Mouse (Mus musculus): ENCODE measurements around the gene Gm13757.
"Not testable (repeated sequence)": the region's sequence is repeated elsewhere in the genome, so short reads cannot be mapped to it uniquely, and the experiment has no call there.

Gene Gm13757

DNA sequence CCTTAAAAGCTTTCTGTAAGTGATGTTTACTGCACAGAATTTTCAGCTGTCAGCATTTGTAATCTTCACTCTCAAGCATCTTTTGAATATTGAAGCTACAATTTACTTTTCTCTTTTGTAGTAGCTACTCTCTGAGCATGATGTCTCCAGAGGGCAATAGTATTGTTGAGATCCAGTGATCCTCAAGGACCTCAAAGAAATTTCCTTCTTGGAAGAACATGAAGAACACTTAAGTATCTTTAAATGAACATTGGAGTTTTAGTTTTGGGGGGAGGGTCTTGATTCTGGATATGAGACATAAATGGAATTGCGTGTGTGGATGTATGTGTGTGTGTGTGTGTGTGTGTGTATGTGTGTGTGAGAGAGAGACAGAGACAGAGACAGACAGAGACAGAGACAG is at the start of gene Gm13757:
Gene Gm13757 (minus strand): TSS at position 101 of the 400 bp plus-strand sequence.
- no peak for DNase-seq (ENCODE audit: low read depth)

DNA sequence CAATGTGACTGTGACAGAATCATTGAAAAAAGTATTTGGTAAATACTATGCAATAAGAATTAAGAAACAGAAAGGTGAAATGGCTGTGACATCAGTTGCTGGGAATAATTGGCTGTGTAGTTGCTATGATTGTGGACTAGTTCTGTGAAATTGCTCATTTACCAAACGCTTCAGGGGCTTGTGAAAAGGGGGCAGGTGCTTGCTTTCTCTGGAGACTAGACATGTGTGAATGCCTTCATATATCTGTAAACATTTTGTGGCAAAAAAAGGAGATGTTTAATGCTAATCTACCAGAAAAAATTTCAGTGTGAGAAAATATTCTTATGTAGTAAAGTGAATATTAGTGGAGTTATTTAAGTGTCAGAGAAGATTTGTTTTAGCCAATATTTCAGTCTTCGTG is 44.1 kb upstream of the Gm13757 start, which contains the start of gene Olfr1185-ps1:
Gene Olfr1185-ps1 (plus strand): TSS at position 301 of the 400 bp plus-strand sequence.
- DNase-seq (ENCODE audit: low read depth): no peak

DNA sequence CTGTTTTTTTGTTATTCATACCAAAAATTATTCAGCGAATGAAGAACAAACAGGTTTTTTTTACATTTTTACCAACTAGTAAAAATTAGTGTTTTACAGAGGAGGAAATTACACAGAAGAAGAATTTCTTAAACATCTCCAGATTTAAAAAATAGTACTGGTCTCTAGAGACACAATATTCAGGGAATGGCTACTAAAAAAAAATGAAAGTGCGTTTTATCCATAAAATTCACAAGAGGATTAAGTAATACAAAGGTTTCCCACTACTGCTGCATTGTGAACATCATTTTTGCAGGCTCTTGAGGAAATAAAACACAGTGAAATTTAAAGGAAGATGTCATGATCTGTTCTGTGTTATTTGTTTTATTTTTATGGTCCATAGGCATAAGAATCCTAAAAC is 34.4 kb upstream of the Gm13757 start, which contains the start of gene Olfr1184:
Gene Olfr1184 (plus strand): TSS at position 301 of the 400 bp plus-strand sequence.
- DNase-seq (ENCODE audit: low read depth): no peak

GRCm38 (mm10) chr2:88454567-88454966 is 5.6 kb upstream of the Gm13757 start, which contains the start of gene Olfr1183:
Olfr1183 (plus strand) TSS chr2:88454867.
- not testable (repeated sequence) for DNase-seq (ENCODE audit: low read depth)

- no peak for DNase-seq (ENCODE audit: low read depth)
Observed at GRCm38 (mm10) chr2:88426071-88426470, 22.9 kb downstream of the Gm13757 start, which contains the start of gene Olfr1181. Olfr1181 (minus strand) TSS chr2:88426171.

- DNase-seq (ENCODE audit: low read depth): no peak
Observed at GRCm38 (mm10) chr2:88419051-88419450, 29.9 kb downstream of the Gm13757 start, which contains the start of gene Olfr1180. Olfr1180 (minus strand) TSS chr2:88419151.

- DNase-seq (ENCODE audit: low read depth): no peak
Observed at GRCm38 (mm10) chr2:88406353-88406752, 42.6 kb downstream of the Gm13757 start, which contains the start of gene Olfr1179. Olfr1179 (minus strand) TSS chr2:88406453.
